Mouse (Mus musculus) intestine, embryonic 15.5 days (tissue): ENCODE results near the gene Pax6. TPM values are rescaled to one million over a fixed set of nuclear protein-coding genes. Genes with fewer than 3 reads are reported as not detected.

ENCODE experiments used
- ATAC-seq: fragments of 200-750 bp; cut with Nextera tagmentation; 2 replicates; pipeline ENCODE4 v1.8.0; 2017; ENCODE audit warnings: moderate TSS enrichment, moderate library complexity
- H3K27ac ChIP-seq: fragments of 300-500 bp; sonication (generic); 2 replicates; pipeline ENCODE4 v1.5.1; 2015; ENCODE audit warnings: mild to moderate bottlenecking, inconsistent platforms
- H3K27me3 ChIP-seq: fragments of 300-500 bp; sonication (generic); replicated peaks from 2 replicates; pipeline ENCODE4 v1.6.1; 2015; ENCODE audit warnings: inconsistent platforms
- H3K36me3 ChIP-seq: fragments of 300-500 bp; sonication (generic); 2 replicates; pipeline ENCODE4 v1.6.1; 2015; ENCODE audit warnings: inconsistent platforms
- H3K4me1 ChIP-seq: fragments of 300-500 bp; sonication (generic); replicated peaks from 2 replicates; pipeline ENCODE4 v1.6.1; 2015; ENCODE audit warnings: inconsistent platforms
- H3K4me2 ChIP-seq: fragments of 300-500 bp; sonication (generic); replicated peaks from 2 replicates; pipeline ENCODE4 v1.6.1; 2015; ENCODE audit warnings: mild to moderate bottlenecking, inconsistent platforms
- H3K4me3 ChIP-seq: fragments of 300-500 bp; sonication (generic); replicated peaks from 2 replicates; pipeline ENCODE4 v1.5.1; 2015; ENCODE audit warnings: inconsistent platforms
- H3K9ac ChIP-seq: fragments of 300-500 bp; sonication (generic); 2 replicates; pipeline ENCODE4 v1.6.1; 2015; ENCODE audit warnings: inconsistent platforms
- H3K9me3 ChIP-seq: fragments of 300-500 bp; sonication (generic); 2 replicates; pipeline ENCODE4 v1.6.1; 2016; ENCODE audit warnings: inconsistent platforms
- WGBS: fragments of 180-500 bp; shearing (Covaris S2); methylation state at CpG from one replicate; pipeline ENCODE4 v1.1.7; 2015; 5-methylcytosine and 5-hydroxymethylcytosine counted together
- polyA plus RNA-seq: library from polyadenylated mRNA; unstranded; fragments of >200 nt; fragmentation: Nextera tagmentation; extraction: Ambion mirVana; gene quantifications from 2 replicates; pipeline ENCODE4 v1.2.1, GENCODE M21; 2015

Pax6 gene
- polyA plus RNA-seq, 1 experiment from 2014 or later = 2.8 TPM

DNA sequence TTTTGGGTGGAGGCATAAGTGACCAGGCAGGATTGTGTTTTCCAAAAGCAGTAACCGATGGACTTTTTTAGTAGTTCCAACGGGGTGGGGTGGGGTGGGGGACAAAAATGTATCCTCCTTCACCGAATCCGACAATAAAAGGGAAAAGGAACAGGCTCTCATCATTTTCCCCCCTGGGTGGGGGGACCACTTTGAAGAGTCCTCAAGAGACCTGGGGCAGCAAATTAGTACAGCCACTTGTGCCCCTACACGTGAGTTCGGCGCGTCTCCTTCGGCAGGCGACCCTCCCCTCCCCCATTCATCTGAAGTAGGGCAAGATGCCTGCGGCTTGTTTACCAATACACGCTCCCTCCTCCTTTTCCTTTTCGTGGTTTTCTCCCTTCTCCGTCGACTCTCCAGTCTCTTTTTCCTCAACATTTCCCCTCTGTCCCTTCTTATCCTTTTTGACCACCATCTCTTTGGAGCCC is 20.6 kb downstream of the Pax6 start:
- WGBS = 0% methylated on average over 15 of the region's 15 CpGs

DNA sequence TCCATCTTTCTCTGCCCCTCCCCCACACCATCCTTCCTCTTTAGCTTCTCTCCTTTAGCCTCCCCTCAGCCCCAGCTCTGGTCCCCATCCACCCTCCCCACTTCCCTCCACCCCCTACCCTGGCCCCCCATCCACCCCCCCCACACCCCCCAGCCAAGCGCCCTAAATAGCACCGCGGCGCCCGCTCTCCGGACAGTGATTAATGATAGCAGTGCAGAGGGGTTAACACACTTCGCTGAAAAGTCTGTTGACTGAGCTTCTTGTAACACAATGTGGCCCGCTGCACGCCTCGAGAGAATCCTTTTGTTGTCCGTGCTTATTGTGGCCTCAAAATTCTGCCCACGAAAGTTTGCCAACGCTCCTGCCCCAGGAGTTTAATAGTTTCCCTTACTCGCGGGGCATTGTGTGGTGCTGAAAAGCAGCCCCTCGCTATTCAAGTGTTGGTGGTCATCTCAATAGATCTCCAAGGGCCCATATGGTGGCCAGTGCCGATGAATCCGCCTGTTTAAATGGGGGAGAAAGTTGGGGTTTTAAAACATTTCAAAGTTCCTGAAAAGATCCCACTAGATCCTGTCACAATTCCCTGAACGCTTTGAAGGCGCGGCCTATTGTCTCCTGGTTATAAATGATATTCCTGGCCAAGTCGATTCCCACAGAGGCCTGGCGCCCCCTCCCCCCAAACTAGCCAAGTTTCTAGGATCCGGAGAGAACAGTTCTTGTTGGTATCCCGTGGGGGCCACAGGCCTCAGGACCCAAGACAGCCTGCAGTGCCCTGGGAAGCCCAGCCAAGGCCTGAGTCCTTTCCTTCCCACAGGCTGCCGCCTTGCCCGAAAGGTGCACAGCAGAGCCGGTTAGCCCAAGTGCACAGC is 21.3 kb downstream of the Pax6 start:
- Histone ChIP-seq H3K4me1 (0 out of 2 replicates have a peak, but pooled peaks cover 3% of the 10 kb centered on the region), H3K27ac (no peak overlapping the region), H3K4me3 (no peak overlapping the region), H3K9me3 (no peaks in the 10 kb centered on the region), H3K4me2 (no peak overlapping the region), H3K9ac (no peak overlapping the region), H3K36me3 (no peaks in the 10 kb centered on the region), H3K27me3 (peaks cover 80% of the 10 kb centered on the region)
- 3% methylated on average over 28 of the region's 28 CpGs for WGBS
- ATAC-seq = no peak

More for the DNA sequence above, 20.6 kb downstream of the Pax6 start:
- Histone ChIP-seq H3K4me3 (no peak overlapping the region), H3K27me3 (peaks cover 85% of the 10 kb centered on the region), H3K9me3 (no peaks in the 10 kb centered on the region), H3K27ac (no peak overlapping the region), H3K4me2 (no peak overlapping the region), H3K4me1 (0 out of 2 replicates have a peak, but pooled peaks cover 3% of the 10 kb centered on the region), H3K9ac (no peak overlapping the region), H3K36me3 (no peaks in the 10 kb centered on the region)
- no peak for ATAC-seq

DNA sequence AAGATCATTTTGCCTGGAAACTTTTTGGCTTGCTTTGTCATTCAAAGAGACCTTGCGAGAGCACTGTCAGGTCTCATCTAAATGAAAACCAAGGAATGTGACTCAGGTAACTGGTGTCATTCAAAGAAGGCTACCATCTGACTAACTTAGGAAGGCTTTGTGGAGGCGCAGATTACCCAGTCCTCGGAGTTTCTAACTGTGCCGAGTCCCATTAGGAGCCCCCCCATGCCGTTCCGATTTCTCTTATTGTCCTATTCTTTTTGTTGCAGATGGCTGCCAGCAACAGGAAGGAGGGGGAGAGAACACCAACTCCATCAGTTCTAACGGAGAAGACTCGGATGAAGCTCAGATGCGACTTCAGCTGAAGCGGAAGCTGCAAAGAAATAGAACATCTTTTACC is 22.6 kb downstream of the Pax6 start:
- H3K27me3 ChIP-seq = peaks cover 67% of the 10 kb centered on the region
- H3K4me1 ChIP-seq = 0 out of 2 replicates have a peak, but pooled peaks cover 3% of the 10 kb centered on the region
- H3K9ac ChIP-seq = no peak overlapping the region
- H3K4me3 ChIP-seq = no peak overlapping the region
- ATAC-seq = no peak
- H3K36me3 ChIP-seq = no peaks in the 10 kb centered on the region
- H3K27ac ChIP-seq = no peak overlapping the region
- no peaks in the 10 kb centered on the region for H3K9me3 ChIP-seq
- no peak overlapping the region for H3K4me2 ChIP-seq
- 7% methylated on average over 10 of the region's 10 CpGs for WGBS

DNA sequence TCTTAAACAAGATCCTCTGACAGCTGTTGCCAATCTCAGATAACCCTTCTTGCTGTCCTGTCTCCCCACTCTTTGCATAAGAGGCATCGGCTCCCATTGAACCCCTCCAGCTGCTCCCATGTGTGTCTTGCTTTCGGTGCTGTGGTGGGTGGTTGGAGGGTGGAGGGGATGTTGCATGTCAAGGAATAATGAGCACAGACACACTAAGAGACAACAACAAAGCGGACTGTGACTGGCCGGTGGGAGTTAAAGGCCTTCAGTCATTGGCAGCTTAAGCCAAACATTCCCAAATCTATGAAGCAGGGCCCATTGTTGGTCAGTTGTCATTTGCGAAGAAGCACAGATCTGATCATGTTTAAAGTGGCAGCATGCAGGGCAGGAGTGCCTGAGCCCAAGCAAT is 29.0 kb downstream of the Pax6 start:
- no peak overlapping the region for H3K27ac ChIP-seq
- no peaks in the 10 kb centered on the region for H3K4me1 ChIP-seq
- H3K36me3 ChIP-seq = no peaks in the 10 kb centered on the region
- ATAC-seq = no peak
- 74% methylated on average over 5 of the region's 5 CpGs for WGBS
- peaks cover 6% of the 10 kb centered on the region for H3K27me3 ChIP-seq
- H3K9me3 ChIP-seq = no peaks in the 10 kb centered on the region
- no peak overlapping the region for H3K4me2 ChIP-seq
- no peak overlapping the region for H3K4me3 ChIP-seq
- H3K9ac ChIP-seq = no peak overlapping the region

DNA sequence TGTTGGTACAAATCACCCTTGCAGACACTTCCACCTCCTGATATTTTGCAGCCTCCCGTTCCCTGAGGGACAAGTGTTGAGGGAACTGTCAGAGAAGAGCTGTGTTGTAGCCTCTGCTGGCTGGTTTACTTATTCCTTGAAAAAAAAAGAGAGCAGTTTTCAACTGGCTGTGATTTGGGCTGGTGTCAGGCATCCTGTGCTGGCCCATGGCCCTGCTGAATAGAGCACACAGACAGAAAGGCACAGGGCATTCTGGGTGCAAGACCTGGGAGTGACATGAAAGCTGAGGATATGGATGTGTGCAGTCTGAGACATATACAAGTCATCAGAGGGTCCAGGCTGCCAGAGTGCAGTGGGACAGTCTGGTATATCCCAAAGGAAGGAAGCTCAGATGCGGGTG is 29.9 kb downstream of the Pax6 start:
- 67% methylated on average over 2 of the region's 2 CpGs for WGBS
- no peak for ATAC-seq

DNA sequence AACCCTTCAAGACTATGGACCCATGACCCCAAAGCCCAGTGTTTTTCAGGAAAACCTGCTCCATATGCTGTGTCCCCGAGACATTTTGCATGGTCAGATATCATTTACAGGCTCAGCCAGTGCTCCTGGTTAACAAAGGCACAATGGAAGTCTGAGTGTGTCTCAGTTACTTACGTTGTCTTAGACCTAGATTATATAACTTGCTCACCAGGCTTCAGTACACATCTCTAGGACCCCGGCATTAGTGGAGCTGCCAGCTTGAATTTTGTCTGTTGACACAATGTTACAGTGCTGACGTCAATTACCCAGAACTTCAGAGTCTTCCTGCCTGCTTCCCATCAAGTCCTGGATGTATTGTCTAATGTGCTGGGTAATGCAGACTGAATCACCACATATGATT is 33.1 kb downstream of the Pax6 start:
- no peak overlapping the region for H3K4me3 ChIP-seq
- H3K27ac ChIP-seq = no peak overlapping the region
- no peaks in the 10 kb centered on the region for H3K9me3 ChIP-seq
- no peaks in the 10 kb centered on the region for H3K36me3 ChIP-seq
- no peak overlapping the region for H3K9ac ChIP-seq
- H3K4me2 ChIP-seq = no peak overlapping the region
- H3K27me3 ChIP-seq = no peaks in the 10 kb centered on the region
- WGBS = 58% methylated on average over 4 of the region's 4 CpGs
- no peaks in the 10 kb centered on the region for H3K4me1 ChIP-seq
- ATAC-seq = no peak

More for the DNA sequence above, 29.9 kb downstream of the Pax6 start:
- no peak overlapping the region for H3K27ac ChIP-seq
- H3K4me1 ChIP-seq = no peaks in the 10 kb centered on the region
- no peak overlapping the region for H3K4me2 ChIP-seq
- H3K4me3 ChIP-seq = no peak overlapping the region
- no peaks in the 10 kb centered on the region for H3K36me3 ChIP-seq
- no peaks in the 10 kb centered on the region for H3K9me3 ChIP-seq
- no peaks in the 10 kb centered on the region; the same call in 1 of the 2 replicates for H3K27me3 ChIP-seq
- H3K9ac ChIP-seq = no peak overlapping the region

DNA sequence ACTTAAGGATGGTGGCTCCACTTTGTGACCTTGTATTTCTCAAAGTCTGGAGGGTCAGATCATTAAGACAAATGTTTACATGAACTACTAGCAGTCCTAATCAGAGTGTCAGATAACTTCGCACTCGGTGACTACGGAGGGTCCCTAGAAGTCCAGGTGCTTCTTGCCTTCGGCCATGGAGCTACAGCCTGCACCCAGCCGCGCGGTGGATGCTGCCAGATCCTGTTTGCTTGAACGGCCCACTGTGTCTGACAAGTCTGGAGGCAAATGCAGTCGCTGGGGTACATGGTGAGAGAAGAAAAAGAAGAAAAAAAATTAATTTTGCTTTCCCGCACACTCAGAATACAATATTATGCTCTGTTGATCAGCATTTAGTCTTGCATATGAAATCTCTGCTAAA is 33.9 kb downstream of the Pax6 start:
- Histone ChIP-seq H3K9me3 (no peaks in the 10 kb centered on the region), H3K4me3 (no peak overlapping the region), H3K4me2 (no peak overlapping the region), H3K27me3 (no peaks in the 10 kb centered on the region), H3K4me1 (no peaks in the 10 kb centered on the region), H3K36me3 (no peaks in the 10 kb centered on the region), H3K9ac (no peak overlapping the region), H3K27ac (no peak overlapping the region)
- ATAC-seq = no peak
- 62% methylated on average over 10 of the region's 10 CpGs for WGBS

DNA sequence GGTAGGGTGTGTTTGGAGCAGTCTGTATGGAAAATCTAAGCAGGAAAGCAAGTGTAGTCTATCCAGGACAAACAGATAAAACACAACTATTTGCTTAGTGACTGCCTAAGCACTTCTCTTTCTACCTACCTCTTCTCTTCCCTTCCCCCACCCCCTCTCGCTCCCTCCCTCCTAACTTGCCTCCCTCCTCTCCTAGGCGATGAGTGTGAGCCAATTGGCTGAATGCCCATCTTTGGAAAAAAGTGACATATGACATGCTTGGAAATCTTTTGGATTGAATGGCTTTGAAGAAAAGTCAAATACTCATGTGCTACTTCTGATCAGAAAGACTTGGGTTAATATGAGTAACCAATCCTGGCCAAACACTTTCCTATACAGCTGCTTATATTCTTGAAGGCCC is 36.6 kb downstream of the Pax6 start:
- H3K9ac ChIP-seq = no peak overlapping the region

DNA sequence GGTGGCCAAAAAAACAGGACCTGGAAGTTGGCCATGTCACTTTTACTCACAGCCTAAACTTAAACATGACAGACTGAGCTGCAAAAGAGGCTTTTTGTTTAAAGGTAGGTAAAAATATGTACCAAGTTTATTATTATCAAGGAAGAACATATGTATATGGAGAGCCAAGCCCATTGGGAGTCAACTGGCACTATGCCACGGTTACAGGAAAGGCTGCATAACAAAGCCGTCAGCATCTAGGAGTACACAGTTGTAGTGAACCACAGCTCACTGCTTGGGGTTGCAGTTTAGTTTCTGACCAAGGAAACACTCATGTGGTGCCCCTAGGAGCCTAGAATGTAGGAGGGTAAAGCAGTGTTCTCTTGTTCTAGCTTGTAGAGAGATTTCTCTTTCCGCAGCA is 40.4 kb downstream of the Pax6 start:
- H3K27ac ChIP-seq = no peak overlapping the region
- WGBS = 82% methylated on average over 3 of the region's 3 CpGs
- no peak overlapping the region for H3K4me2 ChIP-seq
- no peaks in the 10 kb centered on the region for H3K27me3 ChIP-seq
- ATAC-seq = no peak
- H3K4me1 ChIP-seq = no peaks in the 10 kb centered on the region
- H3K36me3 ChIP-seq = no peaks in the 10 kb centered on the region
- no peak overlapping the region for H3K4me3 ChIP-seq
- H3K9ac ChIP-seq = no peak overlapping the region
- no peaks in the 10 kb centered on the region for H3K9me3 ChIP-seq

More for the DNA sequence above, 36.6 kb downstream of the Pax6 start:
- Histone ChIP-seq H3K36me3 (no peaks in the 10 kb centered on the region), H3K27ac (no peak overlapping the region), H3K4me3 (no peak overlapping the region), H3K27me3 (no peaks in the 10 kb centered on the region), H3K9me3 (no peaks in the 10 kb centered on the region), H3K4me2 (no peak overlapping the region), H3K4me1 (no peaks in the 10 kb centered on the region)
- WGBS = 55% methylated on average over 2 of the region's 2 CpGs
- ATAC-seq = no peak

DNA sequence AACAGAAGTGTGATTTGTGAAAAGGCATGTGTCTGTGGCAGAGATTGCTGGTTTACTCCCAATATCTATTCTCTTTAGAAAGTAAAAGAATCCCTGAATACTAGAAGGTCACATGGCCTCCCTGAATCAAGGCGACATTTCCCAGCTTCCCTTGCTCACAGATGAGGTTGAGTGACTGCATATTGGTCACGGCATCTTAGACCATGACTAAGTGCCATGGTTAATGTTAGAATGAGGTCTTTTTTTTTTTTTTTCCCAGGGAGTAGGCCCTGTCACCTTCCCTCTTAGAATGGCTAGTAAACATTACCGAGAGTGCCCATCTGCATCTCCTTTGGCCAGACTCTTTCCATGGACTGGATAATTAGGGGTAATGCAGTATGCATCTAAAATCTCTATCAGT is 41.8 kb downstream of the Pax6 start:
- ATAC-seq = no peak
- 85% methylated on average over 3 of the region's 3 CpGs for WGBS
- Histone ChIP-seq H3K4me1 (no peaks in the 10 kb centered on the region), H3K27me3 (no peaks in the 10 kb centered on the region), H3K36me3 (no peaks in the 10 kb centered on the region), H3K9me3 (no peaks in the 10 kb centered on the region), H3K4me2 (no peak overlapping the region), H3K4me3 (no peak overlapping the region), H3K9ac (no peak overlapping the region), H3K27ac (no peak overlapping the region)

DNA sequence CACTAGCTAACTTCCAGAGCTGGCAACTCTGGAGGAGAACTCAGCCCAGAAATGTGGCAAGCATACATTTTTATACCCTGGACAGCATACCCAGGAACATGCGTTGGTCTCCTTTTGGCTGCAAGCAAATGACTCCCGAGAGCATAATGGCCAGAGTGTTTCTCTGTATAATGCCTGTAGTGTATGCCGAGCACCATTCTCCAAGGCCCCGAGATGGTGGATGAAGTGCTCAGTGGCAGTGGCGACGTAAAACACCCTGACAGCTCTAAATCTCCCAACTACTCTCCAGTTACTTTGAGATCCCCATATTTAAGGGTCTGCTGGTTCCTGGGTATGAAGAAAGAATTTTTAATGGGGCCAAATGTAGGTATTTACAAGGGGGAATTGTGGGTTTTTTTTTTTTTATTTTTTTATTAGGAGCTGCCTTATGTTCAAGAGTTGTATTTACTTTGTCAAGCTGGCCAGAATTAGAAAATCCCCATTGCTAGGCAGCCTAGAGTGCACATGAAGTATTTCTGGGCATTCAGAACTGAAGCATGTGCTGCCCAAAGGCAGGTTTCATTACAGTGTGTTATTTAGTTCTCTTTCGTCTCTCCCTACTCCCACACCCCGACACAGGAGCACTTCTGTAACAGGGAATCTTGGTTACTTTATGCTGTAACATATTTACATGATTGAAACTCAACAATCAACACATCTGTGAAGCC is 46.9 kb downstream of the Pax6 start:
- Histone ChIP-seq H3K9me3 (no peaks in the 10 kb centered on the region), H3K27me3 (no peaks in the 10 kb centered on the region), H3K4me1 (no peaks in the 10 kb centered on the region), H3K27ac (no peak overlapping the region), H3K9ac (no peak overlapping the region), H3K4me3 (no peak overlapping the region), H3K4me2 (no peak overlapping the region), H3K36me3 (no peaks in the 10 kb centered on the region)
- WGBS = 75% methylated on average over 8 of the region's 8 CpGs
- no peak for ATAC-seq

DNA sequence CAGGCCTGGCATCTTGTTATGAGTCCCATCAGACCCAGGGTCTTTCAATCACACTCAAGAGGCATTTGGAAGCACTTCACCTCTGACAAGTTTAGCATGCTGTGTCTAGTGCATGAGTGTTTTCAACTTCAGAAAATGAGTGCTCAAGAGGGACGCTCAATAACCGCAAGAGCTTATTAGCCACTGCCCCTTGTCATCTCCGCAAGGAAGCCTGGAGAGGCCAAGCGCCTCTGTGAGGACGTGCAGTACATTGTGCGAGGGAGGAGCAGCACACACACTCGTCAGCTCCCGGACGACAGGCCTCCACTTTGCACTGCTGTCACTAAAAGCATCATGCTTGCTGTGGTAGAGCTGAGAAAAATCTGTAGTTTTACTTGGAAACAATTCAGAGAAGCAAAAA is 58.0 kb downstream of the Pax6 start:
- 73% methylated on average over 9 of the region's 9 CpGs for whole genome bisulfite sequencing
- no peak overlapping the region for H3K9ac ChIP-seq
- no peak overlapping the region for H3K4me2 ChIP-seq
- no peak overlapping the region for H3K4me3 ChIP-seq
- H3K36me3 ChIP-seq = no peaks in the 10 kb centered on the region
- H3K4me1 ChIP-seq = no peaks in the 10 kb centered on the region
- no peak overlapping the region for H3K27ac ChIP-seq
- H3K27me3 ChIP-seq = no peaks in the 10 kb centered on the region
- no peaks in the 10 kb centered on the region for H3K9me3 ChIP-seq
- no peak for ATAC-seq
